Mouse (Mus musculus): ENCODE measurements around the gene Apmap.
"Not testable (repeated sequence)": the region's sequence is repeated elsewhere in the genome, so short reads cannot be mapped to it uniquely, and the experiment has no call there.

- TF ChIP-seq POLR2A (IDR thresholded peaks at IDR 0.05; ENCODE audit: borderline replicate concordance, extremely low read depth, insufficient read depth, insufficient read length, poor library complexity, severe bottlenecking); CTCF (IDR thresholded peaks at IDR 0.05; ENCODE audit: borderline replicate concordance, extremely low read depth, insufficient read depth, insufficient read length): not testable (repeated sequence)
Measured at GRCm38 (mm10) chr2:150549576-150549975, 58.8 kb downstream of the Apmap start.

Measured in brain, embryonic 14.5 days (tissue).